Comparison of ENCODE assay signal across 16 mouse cellular contexts in the genomic region with DNA sequence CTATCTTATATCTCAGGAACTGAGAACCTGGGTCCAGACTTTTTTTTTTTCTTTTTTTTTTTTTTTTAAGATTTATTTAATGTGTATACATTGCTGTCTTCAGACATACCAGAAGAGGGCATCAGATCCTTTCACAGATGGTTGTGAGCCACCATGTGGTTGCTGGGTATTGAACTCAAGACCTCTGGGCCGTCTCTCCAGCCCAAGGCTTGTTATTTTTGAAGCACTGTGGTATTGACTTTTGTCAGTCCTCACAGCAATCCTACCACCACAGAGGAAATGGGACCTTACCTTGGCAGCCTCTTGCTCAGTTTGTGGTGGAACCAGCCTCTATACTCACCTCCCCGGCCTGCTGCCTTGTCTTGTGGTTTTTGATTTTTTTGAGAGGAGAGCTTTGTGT.
A peak's percentile ranks its signal among the peaks of the same experiment; 100 is the strongest.
DNase-seq lines count a peak whose midpoint lies in the region; ATAC-seq and TF ChIP-seq lines count a peak whose summit lies in the region.
"Had no signal": no experiment of that assay in that cellular context is flagged by ENCODE, and none has a peak within 500 bp of the region (broad histone marks: within the 10 kb centered on the region; RNA-seq: fewer than 3 reads in every experiment).

No protein-coding gene starts in this region.

- no peak for DNase-seq in heart, postnatal 0 days (ENCODE audit: low spot score)
- DNase-seq in heart, embryonic 10.5 days (ENCODE audit: low spot score), result no peak
- DNase-seq in midbrain, embryonic 11.5 days (ENCODE audit: low spot score, missing footprints), result peak; percentile 73
- DNase-seq in midbrain, embryonic 14.5 days, result no peak
- DNase-seq in CD8-positive naive resting alpha-beta T cell, adult 2 months (ENCODE audit: low read depth in 2 of 2, low spot score in 2 of 2), result peak; percentile 5 to 23
- no peak for DNase-seq in heart, adult 11 months
- DNase-seq: cerebellum, adult 8-10 months; gastrocnemius, postnatal 14 days; kidney, postnatal 25 days had no signal

- peaks cover 31% of the 10 kb centered on the region for H3K36me3 ChIP-seq in heart, postnatal 0 days (replicated peaks; ENCODE audit: control insufficient read depth, insufficient read depth, low read length)
- H3K36me3 ChIP-seq in heart, embryonic 10.5 days, result peaks cover 57% of the 10 kb centered on the region
- peaks cover 6% of the 10 kb centered on the region for H3K36me3 ChIP-seq in midbrain, embryonic 11.5 days (ENCODE audit: control insufficient read depth, insufficient read depth, low read length)
- H3K36me3 ChIP-seq in midbrain, embryonic 14.5 days (ENCODE audit: control insufficient read depth, insufficient read depth, low read length), result peaks cover 39% of the 10 kb centered on the region

- no peak for ATAC-seq in heart, postnatal 0 days (ENCODE audit: insufficient read depth, low read depth)
- ATAC-seq in midbrain, embryonic 11.5 days (ENCODE audit: low FRiP score), result no peak
- ATAC-seq in midbrain, embryonic 14.5 days (ENCODE audit: low FRiP score, low TSS enrichment), result no peak
- ATAC-seq in frontal cortex, adult (ENCODE audit: low TSS enrichment), result no peak
- ATAC-seq: forebrain, embryonic 14.5 days; inflammation-experienced regulatory T-cells, adult 6 months had no signal

- H3K27me3 ChIP-seq in heart, postnatal 0 days (ENCODE audit: control insufficient read depth, insufficient read depth, low read length), result no peaks in the 10 kb centered on the region
- no peaks in the 10 kb centered on the region for H3K27me3 ChIP-seq in heart, embryonic 10.5 days (ENCODE audit: insufficient read depth, poor library complexity, severe bottlenecking)
- H3K27me3 ChIP-seq in midbrain, embryonic 11.5 days (ENCODE audit: control insufficient read depth, insufficient read depth, low read length), result no peaks in the 10 kb centered on the region
- no peaks in the 10 kb centered on the region for H3K27me3 ChIP-seq in midbrain, embryonic 14.5 days (ENCODE audit: control insufficient read depth, insufficient read depth, low read length)
- H3K27me3 ChIP-seq: embryonic facial prominence, embryonic 15.5 days; heart, embryonic 15.5 days; limb, embryonic 13.5 days had no signal

- TF ChIP-seq CTCF in heart, postnatal 0 days (IDR thresholded peaks at IDR 0.05; ENCODE audit: low read depth), result peak; percentile 31
- TF ChIP-seq CTCF in cortical plate, adult 2 months (IDR thresholded peaks at IDR 0.05; ENCODE audit: extremely low read depth, insufficient read depth, low read length), result 0 out of 2 replicates have a peak, but pooled peaks have one; percentile 14

- H3K4me2 ChIP-seq in heart, postnatal 0 days (ENCODE audit: low read depth, low read length), result no peak overlapping the region
- H3K4me2 ChIP-seq in midbrain, embryonic 11.5 days, result no peak overlapping the region
- no peak overlapping the region for H3K4me2 ChIP-seq in midbrain, embryonic 14.5 days (ENCODE audit: low read length)
- H3K4me2 ChIP-seq: embryonic facial prominence, embryonic 15.5 days; heart, embryonic 15.5 days; limb, embryonic 13.5 days had no signal

- no peaks in the 10 kb centered on the region for H3K4me1 ChIP-seq in heart, postnatal 0 days (ENCODE audit: control insufficient read depth, insufficient read depth)
- 0 out of 2 replicates have a peak, but pooled peaks cover 10% of the 10 kb centered on the region for H3K4me1 ChIP-seq in heart, embryonic 10.5 days
- H3K4me1 ChIP-seq in midbrain, embryonic 11.5 days (ENCODE audit: control insufficient read depth, insufficient read depth, low read length), result no peaks in the 10 kb centered on the region
- H3K4me1 ChIP-seq in midbrain, embryonic 14.5 days (ENCODE audit: control insufficient read depth, insufficient read depth, low read length), result peaks cover 6% of the 10 kb centered on the region; the same call in 1 of the 2 replicates
- peaks cover 8% of the 10 kb centered on the region for H3K4me1 ChIP-seq in cortical plate, adult 2 months (ENCODE audit: control insufficient read depth, insufficient read depth, low read length)
- H3K4me1 ChIP-seq: embryonic facial prominence, embryonic 15.5 days; limb, embryonic 13.5 days had no signal

- H3K9ac ChIP-seq in heart, postnatal 0 days (replicated peaks; ENCODE audit: low read depth, low read length), result no peak overlapping the region
- no peak overlapping the region for H3K9ac ChIP-seq in midbrain, embryonic 11.5 days (ENCODE audit: low read length)
- no peak overlapping the region for H3K9ac ChIP-seq in midbrain, embryonic 14.5 days (replicated peaks; ENCODE audit: low read length)
- H3K9ac ChIP-seq: embryonic facial prominence, embryonic 15.5 days; heart, embryonic 15.5 days; limb, embryonic 13.5 days had no signal

- no peak for TF ChIP-seq POLR2A in cortical plate, adult 2 months (IDR thresholded peaks at IDR 0.05; ENCODE audit: extremely low read depth, insufficient read depth, low read length)

- H3K9me3 ChIP-seq in heart, postnatal 0 days (replicated peaks; ENCODE audit: control insufficient read depth, low read length), result no peaks in the 10 kb centered on the region
- H3K9me3 ChIP-seq in heart, embryonic 10.5 days, result no peaks in the 10 kb centered on the region
- H3K9me3 ChIP-seq in midbrain, embryonic 11.5 days (ENCODE audit: control insufficient read depth, low read length), result no peaks in the 10 kb centered on the region
- no peaks in the 10 kb centered on the region for H3K9me3 ChIP-seq in midbrain, embryonic 14.5 days (ENCODE audit: control insufficient read depth, low read length)
- H3K9me3 ChIP-seq: embryonic facial prominence, embryonic 15.5 days; heart, embryonic 15.5 days; limb, embryonic 13.5 days had no signal

- 68% methylated on average over 2 of the region's 2 CpGs for WGBS in heart, postnatal 0 days
- WGBS in heart, embryonic 10.5 days, result 88% methylated on average over 2 of the region's 2 CpGs
- WGBS in midbrain, embryonic 11.5 days, result 82% methylated on average over 2 of the region's 2 CpGs
- WGBS in midbrain, embryonic 14.5 days, result 72% methylated on average over 2 of the region's 2 CpGs

- no peak overlapping the region for H3K27ac ChIP-seq in heart, postnatal 0 days (ENCODE audit: low read depth)
- H3K27ac ChIP-seq in heart, embryonic 10.5 days, result no peak overlapping the region
- H3K27ac ChIP-seq in midbrain, embryonic 11.5 days (ENCODE audit: low read depth, low read length), result no peak overlapping the region
- no peak overlapping the region for H3K27ac ChIP-seq in midbrain, embryonic 14.5 days (replicated peaks; ENCODE audit: low read depth, low read length)
- H3K27ac ChIP-seq in cortical plate, adult 2 months (ENCODE audit: insufficient read depth, low read length), result no peak overlapping the region
- H3K27ac ChIP-seq: embryonic facial prominence, embryonic 15.5 days; heart, embryonic 15.5 days; limb, embryonic 13.5 days had no signal

- no peak overlapping the region for H3K4me3 ChIP-seq in heart, postnatal 0 days (ENCODE audit: low read depth, low read length)
- no peak overlapping the region for H3K4me3 ChIP-seq in heart, embryonic 10.5 days
- H3K4me3 ChIP-seq in midbrain, embryonic 11.5 days (ENCODE audit: low read depth, low read length), result no peak overlapping the region
- H3K4me3 ChIP-seq in midbrain, embryonic 14.5 days (replicated peaks; ENCODE audit: low read depth, low read length), result no peak overlapping the region
- H3K4me3 ChIP-seq in cortical plate, adult 2 months (ENCODE audit: insufficient read depth, low read length), result no peak overlapping the region
- H3K4me3 ChIP-seq: embryonic facial prominence, embryonic 15.5 days; heart, embryonic 15.5 days; limb, embryonic 13.5 days had no signal

- TF ChIP-seq EP300 in heart, postnatal 0 days (IDR thresholded peaks at IDR 0.05; ENCODE audit: low read depth), result no peak

Comparison
In these comparisons a context has a peak if more than half of its experiments do, and no peak if none do; other contexts are left out.
1. DNase-seq: peak in midbrain, embryonic 11.5 days (single experiment) and CD8-positive naive resting alpha-beta T cell, adult 2 months (2 of 2); none in heart, postnatal 0 days (single experiment), heart, embryonic 10.5 days (single experiment), midbrain, embryonic 14.5 days (single experiment) and heart, adult 11 months (single experiment).